Mouse (Mus musculus): Measurements from ENCODE around the gene Rap1a.

GRCm38 (mm10) chr3:105823609-105824008 lies 22.5 kb upstream of the Rap1a start:
- TF ChIP-seq CTCF (IDR thresholded peaks at IDR 0.05; ENCODE audit: control insufficient read depth, insufficient read depth, insufficient read length) = no peak
- TF ChIP-seq USF1 (IDR thresholded peaks at IDR 0.05; ENCODE audit: low read depth) = no peak
- no peak for TF ChIP-seq MAX (IDR thresholded peaks at IDR 0.05)
- TF ChIP-seq CEBPB (IDR thresholded peaks at IDR 0.05; ENCODE audit: low read depth) = no peak
